Mouse (Mus musculus) right cerebral cortex, adult 2 months (tissue): ENCODE data around the gene Ttc25.
A peak's percentile ranks its signal among the peaks of the same experiment; 100 is the strongest.
"Not testable (repeated sequence)": the region's sequence is repeated elsewhere in the genome, so short reads cannot be mapped to it uniquely, and the experiment has no call there.

Experiments
- DNase-seq, 2 experiments: peaks; one replicate each; pipeline ENCODE4 v3.0.0; 2021 to 2022; ENCODE audit warnings: low spot score in 2 of 2

Gene Ttc25

DNA sequence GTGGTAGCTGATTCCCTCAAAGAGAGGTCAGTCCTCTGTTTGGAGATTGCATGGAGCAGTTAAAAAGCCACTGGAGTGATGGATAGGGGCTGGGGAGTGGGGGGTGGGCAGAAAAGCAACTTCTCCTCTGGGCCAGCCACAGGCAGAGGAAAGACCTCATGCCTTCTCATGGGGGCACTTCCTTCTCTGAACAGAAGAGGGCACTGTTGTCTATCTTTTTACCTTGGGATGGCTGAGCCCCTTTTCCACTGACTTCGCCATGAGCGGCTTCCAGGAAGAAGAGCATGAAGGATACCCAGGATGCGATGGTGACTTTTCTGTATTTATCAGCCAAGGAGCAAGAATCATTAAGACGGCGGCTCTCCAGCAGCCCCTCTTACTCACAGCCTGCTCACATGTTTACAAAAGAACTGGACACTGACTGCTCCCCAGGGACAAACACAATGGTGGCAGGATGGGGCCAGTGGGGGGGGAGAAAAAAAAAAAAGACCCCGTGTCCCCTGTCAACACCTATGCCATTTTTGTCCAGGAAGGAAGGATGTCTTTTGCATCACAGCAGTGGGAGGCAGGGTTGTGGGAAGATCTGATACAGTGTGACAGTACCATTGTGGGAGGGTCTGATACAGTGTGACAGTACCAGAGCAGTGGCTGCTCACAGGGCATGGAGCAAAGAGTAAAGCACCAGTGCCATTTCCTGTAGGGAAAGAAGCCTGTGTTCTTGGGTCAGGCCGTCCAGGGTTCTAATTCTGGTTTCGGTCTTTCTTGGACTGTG, 25.2 kb downstream of the Ttc25 start:
- DNase-seq, result peak; percentile 85 to 86

GRCm38 (mm10) chr11:100571202-100571567, 25.8 kb downstream of the Ttc25 start:
- DNase-seq, result peak; percentile 48 to 58

DNA sequence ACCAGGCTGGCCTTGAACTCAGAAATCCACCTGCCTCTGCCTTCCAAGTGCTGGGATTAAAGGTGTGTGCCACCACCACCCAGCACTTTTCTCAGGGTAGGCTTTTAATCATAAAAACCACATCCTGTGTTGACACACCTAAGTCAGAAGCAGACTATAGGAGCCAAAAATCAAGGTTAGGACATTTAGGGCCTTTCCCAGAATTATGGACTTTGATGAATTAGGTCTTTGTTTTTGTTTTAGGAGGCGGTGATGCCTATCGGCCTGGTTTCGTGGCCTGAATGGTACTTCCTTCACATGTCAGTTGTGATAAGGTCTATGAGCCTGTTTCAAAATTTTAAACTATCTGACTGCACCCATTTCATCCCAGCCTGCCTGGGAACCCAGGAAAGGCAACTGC, 28.8 kb downstream of the Ttc25 start:
- DNase-seq, result no peak

- DNase-seq, result peak; percentile 64 to 69
Observed at GRCm38 (mm10) chr11:100574708-100575483, 29.5 kb downstream of the Ttc25 start, which contains the start of gene Cnp. Gene Cnp (plus strand): TSS chr11:100574904.

- peak in 1 of 2 experiments; percentile 20 for DNase-seq
Observed at GRCm38 (mm10) chr11:100575484-100575855, 30.1 kb downstream of the Ttc25 start.

- peak in 1 of 2 experiments; percentile 12 for DNase-seq
Observed at GRCm38 (mm10) chr11:100576256-100576655, 30.8 kb downstream of the Ttc25 start.

DNA sequence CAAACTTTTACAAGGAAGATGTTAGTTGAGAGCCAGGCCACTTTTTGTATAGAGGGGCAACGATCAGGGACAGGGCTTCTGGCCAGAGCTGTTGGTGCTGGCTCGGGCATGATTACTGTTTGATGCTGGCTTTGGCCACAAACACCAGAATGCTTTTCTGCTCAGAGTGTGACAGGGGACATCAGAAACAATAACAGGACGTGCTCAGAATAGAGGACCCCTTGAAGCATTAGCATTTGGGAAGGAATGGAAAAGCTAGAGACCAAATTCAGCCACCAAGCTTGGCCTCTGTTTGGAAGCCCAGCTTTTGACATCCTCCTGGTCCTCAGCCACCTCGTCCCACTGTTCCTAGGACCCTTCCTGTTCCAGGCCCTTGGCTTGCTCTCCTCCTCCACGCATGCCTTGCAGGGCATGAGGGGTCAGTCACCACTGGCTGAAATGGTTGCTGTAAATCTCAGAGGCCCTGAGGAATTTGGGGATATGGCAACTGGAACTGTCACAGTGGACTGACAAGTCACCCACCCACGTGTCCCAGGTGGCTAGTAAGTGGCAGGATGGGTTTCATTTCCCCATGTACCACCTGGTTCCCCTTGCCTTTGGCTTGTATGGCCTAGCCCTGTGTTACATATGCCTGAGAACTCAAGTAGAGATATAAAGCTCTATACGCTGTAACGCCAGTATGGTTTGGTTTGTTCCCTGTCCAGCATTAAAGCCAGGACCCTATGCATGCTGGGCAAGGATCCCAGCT, 32.6 kb downstream of the Ttc25 start:
- DNase-seq, result no peak

GRCm38 (mm10) chr11:100579116-100579799, 33.9 kb downstream of the Ttc25 start:
- DNase-seq, result no peak

DNA sequence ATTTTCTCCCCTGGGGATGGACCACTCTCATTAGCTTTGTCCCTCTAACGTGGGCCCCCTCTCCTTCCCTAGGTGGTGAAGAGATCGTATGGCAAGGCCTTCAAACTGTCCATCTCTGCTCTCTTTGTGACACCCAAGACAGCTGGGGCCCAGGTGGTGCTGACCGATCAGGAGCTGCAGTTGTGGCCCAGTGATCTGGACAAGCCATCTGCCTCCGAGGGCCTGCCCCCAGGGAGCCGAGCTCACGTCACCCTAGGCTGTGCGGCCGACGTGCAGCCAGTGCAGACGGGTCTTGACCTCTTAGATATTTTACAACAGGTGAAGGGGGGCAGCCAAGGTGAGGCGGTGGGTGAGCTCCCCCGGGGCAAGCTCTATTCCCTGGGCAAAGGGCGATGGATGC, 34.9 kb downstream of the Ttc25 start:
- DNase-seq, result no peak

- peak in 1 of 2 experiments; percentile 56 for DNase-seq
Observed at GRCm38 (mm10) chr11:100581756-100582155, 36.3 kb downstream of the Ttc25 start.

DNA sequence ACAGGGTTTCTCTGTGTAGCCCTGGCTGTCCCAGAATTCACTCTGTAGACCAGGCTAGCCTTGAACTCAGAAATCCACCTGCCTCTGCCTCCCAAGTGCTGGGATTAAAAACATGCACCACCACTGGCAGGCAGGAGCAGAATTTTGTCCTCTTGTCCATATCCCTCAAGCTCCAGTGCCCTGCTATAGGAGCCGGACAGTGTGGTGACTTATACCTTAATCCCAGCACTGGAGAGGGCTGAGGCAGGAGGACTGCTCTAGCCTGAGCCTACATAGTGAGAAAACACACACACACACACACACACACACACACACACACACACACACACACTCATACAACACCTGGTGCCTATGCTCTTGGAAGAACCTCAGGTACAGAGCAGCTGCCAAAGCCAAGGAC, 37.0 kb downstream of the Ttc25 start:
- DNase-seq, result not testable (repeated sequence)

DNA sequence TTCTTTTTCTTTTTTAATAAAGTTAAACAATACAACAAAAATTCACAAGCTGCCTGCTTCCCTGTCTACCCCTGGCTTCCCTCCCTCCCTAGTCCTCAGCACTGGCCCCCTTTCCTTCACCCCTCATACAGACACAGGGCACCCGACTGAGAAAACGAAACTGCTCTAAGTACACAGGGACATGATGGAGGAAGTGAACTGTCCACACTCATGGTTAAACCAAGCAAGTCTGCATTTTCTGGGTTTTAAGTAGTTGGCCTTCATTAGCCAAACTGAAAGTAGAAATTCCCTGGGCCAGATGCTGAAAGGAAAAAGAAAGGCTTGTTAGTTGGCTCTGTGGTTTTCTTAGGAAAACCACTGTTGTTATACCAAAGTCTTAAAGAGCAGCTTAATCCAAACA, 37.4 kb downstream of the Ttc25 start:
- no peak for DNase-seq

- DNase-seq, result no peak
Observed at GRCm38 (mm10) chr11:100584561-100584961, 39.2 kb downstream of the Ttc25 start.

DNA sequence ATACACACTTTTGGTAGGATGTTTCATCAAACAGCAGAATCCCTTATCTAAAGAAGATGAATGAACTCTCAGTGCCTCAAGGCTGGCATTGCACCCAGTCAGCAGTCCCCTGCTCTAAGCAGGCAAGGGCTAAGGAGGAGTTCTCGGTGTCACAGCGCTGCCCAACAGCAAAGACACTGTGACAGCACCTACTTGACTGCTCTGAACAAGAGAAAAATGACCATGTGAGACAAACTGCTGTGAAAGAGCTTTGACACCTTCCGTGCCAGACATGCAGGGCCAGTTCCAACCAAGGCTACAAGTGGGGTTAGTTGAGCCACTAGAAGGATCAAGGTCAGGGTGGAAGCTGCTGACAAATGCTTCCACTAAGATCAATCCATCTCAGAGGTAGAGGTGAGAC, 39.7 kb downstream of the Ttc25 start:
- no peak for DNase-seq

DNA sequence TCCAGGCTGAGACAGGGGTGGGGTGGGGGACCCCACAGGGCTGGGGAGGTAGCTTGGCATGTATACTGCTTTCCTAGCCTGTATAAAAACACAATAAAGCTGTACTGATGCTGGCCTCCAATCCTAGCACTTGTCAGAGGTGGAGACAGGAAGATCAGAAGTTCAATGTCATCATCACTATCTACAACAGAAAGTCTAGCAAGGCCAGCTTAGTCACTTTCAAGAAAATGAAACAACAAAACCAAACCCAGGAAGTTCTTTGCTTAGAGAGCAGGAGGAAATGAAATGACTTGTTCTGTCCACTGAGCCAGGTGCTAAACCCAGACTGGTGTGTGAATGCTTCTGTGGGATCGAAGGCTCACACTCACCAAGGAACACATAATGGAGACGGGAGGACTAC, 43.1 kb downstream of the Ttc25 start:
- DNase-seq, result no peak

DNA sequence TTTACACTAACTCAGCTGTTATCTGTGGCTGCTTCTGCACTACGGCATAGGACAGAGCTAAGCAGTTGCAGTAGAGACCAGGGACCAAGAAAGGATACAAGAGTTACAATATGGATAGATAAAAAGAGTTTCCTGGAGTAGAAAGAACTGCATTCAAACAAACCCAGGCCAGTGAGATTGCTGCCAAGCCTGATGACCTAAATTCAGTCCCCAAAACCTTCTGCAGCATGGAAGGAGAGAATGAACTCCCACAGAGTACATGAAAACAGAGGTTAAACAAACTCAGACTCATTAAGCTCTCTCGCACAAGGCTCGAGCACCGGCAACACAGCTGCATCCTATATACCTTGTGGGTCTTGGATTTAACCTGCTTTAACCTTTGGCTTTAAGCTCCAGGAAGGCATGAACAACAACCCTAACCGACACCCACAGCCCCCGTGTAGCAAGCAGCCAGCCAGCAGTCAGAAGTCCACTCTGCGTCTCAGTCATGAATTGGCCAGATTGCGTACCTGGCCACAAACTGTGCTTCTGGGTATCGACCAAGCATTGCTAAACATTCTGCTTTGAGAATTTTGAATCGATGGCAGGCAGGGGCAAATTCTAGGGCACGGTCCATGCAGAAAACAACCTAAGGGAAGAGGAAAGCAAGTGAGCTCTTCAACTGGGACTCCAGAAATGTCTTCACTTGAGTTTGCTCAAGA, 47.1 kb downstream of the Ttc25 start:
- no peak for DNase-seq

DNA sequence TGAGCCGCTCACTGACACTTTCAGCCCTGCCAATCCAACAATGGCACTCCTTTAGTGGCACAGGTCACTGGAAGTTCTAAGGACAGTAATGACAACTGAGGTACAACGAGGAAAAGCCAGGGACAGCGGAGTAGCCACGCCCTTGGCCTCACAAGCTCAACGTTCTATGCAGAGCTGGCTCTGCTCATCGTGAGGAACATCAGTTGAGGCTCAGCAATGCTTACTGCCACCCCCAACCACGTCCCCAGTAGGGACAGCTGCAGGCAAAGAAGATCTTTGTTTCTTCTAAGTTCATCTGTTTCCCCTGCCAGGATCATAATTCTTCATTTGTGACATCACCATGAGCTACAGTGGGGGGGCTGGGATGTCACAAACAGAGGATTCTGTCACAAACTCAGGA, 49.2 kb downstream of the Ttc25 start:
- no peak for DNase-seq

DNA sequence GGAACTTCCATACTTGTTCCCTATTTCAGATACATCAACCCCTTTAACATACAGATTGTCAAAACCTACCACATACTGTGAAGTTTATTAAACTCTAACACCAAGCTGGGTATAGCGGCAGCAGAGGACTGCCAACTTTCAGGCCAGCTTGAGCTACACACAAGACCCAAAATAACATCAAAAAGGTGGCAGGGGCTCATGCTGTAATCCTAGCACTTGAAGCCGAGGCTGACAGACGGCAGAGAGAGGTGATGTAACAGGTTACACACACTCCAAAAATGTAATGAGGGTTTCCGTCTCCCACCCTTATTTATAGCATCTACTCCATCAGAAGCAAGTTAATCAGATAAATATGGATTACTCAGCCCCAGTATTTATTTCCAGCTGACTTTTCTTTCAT, 50.1 kb downstream of the Ttc25 start:
- no peak for DNase-seq

DNA sequence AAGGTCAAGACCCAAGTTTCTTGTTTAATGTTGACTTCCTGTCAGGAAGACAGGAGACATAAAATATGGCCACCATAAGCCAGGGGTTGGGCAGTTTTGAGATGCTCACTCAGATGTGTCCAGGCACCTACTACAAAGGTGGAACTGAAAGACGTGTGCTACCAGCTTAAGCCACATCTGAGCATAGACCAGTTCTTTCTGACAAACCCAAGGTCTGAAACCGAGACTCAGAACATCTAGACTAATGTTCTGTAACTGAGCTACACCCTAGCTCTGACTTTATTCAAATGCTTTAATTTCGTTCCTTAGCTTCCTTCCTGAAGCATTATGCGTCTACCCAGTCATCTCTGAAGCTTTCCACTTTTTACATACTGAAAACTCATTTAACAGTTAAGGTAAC, 52.7 kb downstream of the Ttc25 start:
- no peak for DNase-seq

DNA sequence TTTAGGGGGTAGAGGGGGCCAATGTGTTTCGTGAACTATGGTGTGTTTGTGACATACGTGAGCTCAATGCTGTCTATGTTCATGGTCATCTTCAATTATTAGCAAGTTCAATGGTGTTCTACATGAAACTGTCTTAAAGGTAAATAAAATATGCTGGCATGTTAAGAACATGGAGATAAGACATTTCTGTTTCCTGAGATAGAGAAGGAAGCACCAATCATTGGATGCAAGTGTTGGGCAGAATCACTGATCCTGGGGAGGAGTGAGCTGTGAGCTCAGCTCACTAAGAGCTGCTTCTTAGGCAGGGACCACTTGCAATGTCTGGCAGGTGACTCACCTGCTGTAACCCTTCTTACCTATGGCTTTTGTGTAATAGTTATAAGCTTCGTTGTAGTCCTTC, 56.0 kb downstream of the Ttc25 start:
- DNase-seq, result no peak

- no peak for DNase-seq
Observed at GRCm38 (mm10) chr11:100603155-100603554, 57.7 kb downstream of the Ttc25 start.
